10 mouse cellular contexts compared by ENCODE assay signal in the genomic region with DNA sequence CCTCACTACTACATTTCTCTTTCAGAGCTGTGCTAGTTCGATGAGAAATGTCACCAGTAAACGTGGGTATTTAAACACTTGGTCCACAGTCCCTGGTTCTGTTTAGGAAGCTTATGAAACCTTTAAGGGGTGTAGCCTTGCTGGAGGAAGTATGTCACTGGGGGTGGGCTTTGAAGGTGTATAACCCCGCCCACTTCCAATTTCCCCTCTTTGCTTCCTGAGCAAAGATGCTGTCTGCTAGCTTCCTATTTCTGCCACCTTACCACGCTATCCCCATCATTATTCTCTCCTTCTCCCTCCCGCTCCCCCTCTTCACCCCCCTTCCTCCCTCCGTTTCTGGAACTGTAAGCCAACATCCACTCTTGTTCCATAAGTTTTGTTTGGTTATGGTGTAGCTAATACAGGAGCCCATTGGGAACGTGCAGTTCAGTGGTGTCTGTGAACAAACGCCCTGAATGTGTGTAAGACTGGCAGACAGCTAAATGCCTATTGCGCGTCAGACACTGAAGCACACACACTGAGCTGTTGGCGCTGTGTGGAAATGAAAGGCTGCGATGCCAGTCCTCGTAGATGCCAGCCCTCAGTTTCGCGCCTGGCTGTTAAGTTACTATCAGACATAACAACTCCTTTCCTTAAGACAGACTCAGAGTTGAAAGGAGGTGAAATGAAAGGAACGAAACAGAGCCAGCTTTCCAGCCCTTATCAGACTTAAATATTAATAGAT. TPM values are rescaled to one million over a fixed set of nuclear protein-coding genes. Genes with fewer than 3 reads are reported as not detected.
DNase-seq lines count a peak whose midpoint lies in the region; ATAC-seq and TF ChIP-seq lines count a peak whose summit lies in the region.
"Had no signal": no experiment of that assay in that cellular context is flagged by ENCODE, and none has a peak within 500 bp of the region (broad histone marks: within the 10 kb centered on the region; RNA-seq: fewer than 3 reads in every experiment).

No protein-coding gene starts in this region.

- peaks cover 17% of the 10 kb centered on the region for H3K4me1 ChIP-seq in heart, embryonic 16.5 days (ENCODE audit: control insufficient read depth, insufficient read depth, low read length)
- H3K4me1 ChIP-seq in heart, embryonic 10.5 days = peaks cover 9% of the 10 kb centered on the region

- TF ChIP-seq POLR2A in brain, embryonic 14.5 days (IDR thresholded peaks at IDR 0.05; ENCODE audit: borderline replicate concordance, extremely low read depth, insufficient read depth, insufficient read length, poor library complexity, severe bottlenecking) = no peak

- H3K36me3 ChIP-seq in heart, embryonic 16.5 days (ENCODE audit: control insufficient read depth, insufficient read depth) = no peaks in the 10 kb centered on the region
- H3K36me3 ChIP-seq in heart, embryonic 10.5 days = no peaks in the 10 kb centered on the region

- intact Hi-C loops in left cerebral cortex, postnatal 4 days (cut with DNase I) = no loop called here

- WGBS in heart, embryonic 16.5 days = 74% methylated on average over 16 of the region's 16 CpGs
- 84% methylated on average over 16 of the region's 16 CpGs for WGBS in heart, embryonic 10.5 days

- DNase-seq in heart, embryonic 10.5 days (ENCODE audit: low spot score) = no peak
- peak; percentile 58 to 66 for DNase-seq in B cell, adult 2 months
- DNase-seq in brain, embryonic 14.5 days (ENCODE audit: low read depth) = peak; percentile 83
- DNase-seq in left cerebral cortex, postnatal 4 days = peak; percentile 17
- DNase-seq in layer of hippocampus, postnatal 10 days (ENCODE audit: low spot score in 2 of 2) = no peak
- DNase-seq in urinary bladder, adult 2 months (ENCODE audit: low spot score) = no peak
- DNase-seq in gastrocnemius, postnatal 4 days (ENCODE audit: low spot score in 2 of 2) = no peak

- no peaks in the 10 kb centered on the region for H3K27me3 ChIP-seq in heart, embryonic 16.5 days (ENCODE audit: control insufficient read depth, insufficient read depth, low read length)
- H3K27me3 ChIP-seq in heart, embryonic 10.5 days (ENCODE audit: insufficient read depth, poor library complexity, severe bottlenecking) = no peaks in the 10 kb centered on the region

- H3K9me3 ChIP-seq in heart, embryonic 16.5 days (replicated peaks; ENCODE audit: control insufficient read depth, low read length) = no peaks in the 10 kb centered on the region
- no peaks in the 10 kb centered on the region for H3K9me3 ChIP-seq in heart, embryonic 10.5 days

- ATAC-seq in heart, embryonic 16.5 days (replicated peaks; ENCODE audit: extremely low read depth, insufficient read depth, low FRiP score) = no peak

- H3K9ac ChIP-seq in heart, embryonic 16.5 days (ENCODE audit: low read length) = no peak overlapping the region; the same call in 1 of the 2 replicates
- H3K9ac ChIP-seq: liver, embryonic 14.5 days had no signal

- peak overlapping the region; percentile 37 for H3K4me2 ChIP-seq in heart, embryonic 16.5 days (ENCODE audit: low read depth, low read length)

- H3K27ac ChIP-seq in heart, embryonic 16.5 days (ENCODE audit: low read length) = peak overlapping the region; percentile 70
- no peak overlapping the region for H3K27ac ChIP-seq in heart, embryonic 10.5 days
- H3K27ac ChIP-seq: kidney, postnatal 0 days; liver, embryonic 14.5 days had no signal

- H3K4me3 ChIP-seq in heart, embryonic 16.5 days (ENCODE audit: low read length) = no peak overlapping the region
- no peak overlapping the region for H3K4me3 ChIP-seq in heart, embryonic 10.5 days

- TF ChIP-seq CTCF in brain, embryonic 14.5 days (IDR thresholded peaks at IDR 0.05; ENCODE audit: borderline replicate concordance, extremely low read depth, insufficient read depth, insufficient read length) = no peak

RNA-seq across cellular contexts. Expression of a gene that starts 37.8 kb away (rescaled TPM):
- polyA plus RNA-seq in heart, embryonic 16.5 days (2015; fragmentation: Nextera tagmentation; extraction: Ambion mirVana) = 30.9 and 32.6 TPM in 2 replicates
- polyA plus RNA-seq in heart, embryonic 10.5 days (2016; fragmentation: Nextera tagmentation; extraction: Ambion mirVana) = 14.7 and 20.3 TPM in 2 replicates
- 38.3 and 61.6 TPM in 2 replicates for polyA plus RNA-seq in brain, embryonic 14.5 days (2012; rRNA removed)
- 100 to 1,000 TPM; 206 to 207 TPM for total RNA-seq in left cerebral cortex, postnatal 4 days (2021)
- total RNA-seq in layer of hippocampus, postnatal 10 days (2021) = 100 to 1,000 TPM; 213 to 215 TPM
- 39.6 and 43.0 TPM in 2 replicates for polyA plus RNA-seq in urinary bladder, adult 2 months (2012; rRNA removed)
- 10 to 100 TPM; 77.8 to 83.3 TPM for total RNA-seq in gastrocnemius, postnatal 4 days (2021)

Comparison
In these comparisons a context has a peak if more than half of its experiments do, and no peak if none do; other contexts are left out.
1. DNase-seq: peak in B cell, adult 2 months (2 of 2), brain, embryonic 14.5 days (single experiment) and left cerebral cortex, postnatal 4 days (single experiment); none in heart, embryonic 10.5 days (single experiment), layer of hippocampus, postnatal 10 days (0 of 2), urinary bladder, adult 2 months (single experiment) and gastrocnemius, postnatal 4 days (0 of 2).